Mouse (Mus musculus): ENCODE measurements around the gene Tm4sf4. TPM values are rescaled to one million over a fixed set of nuclear protein-coding genes. Genes with fewer than 3 reads are reported as not detected.

Tm4sf4 gene
- 2.8 and 4.9 TPM in 2 replicates for polyA plus RNA-seq (2012; rRNA removed)

DNA sequence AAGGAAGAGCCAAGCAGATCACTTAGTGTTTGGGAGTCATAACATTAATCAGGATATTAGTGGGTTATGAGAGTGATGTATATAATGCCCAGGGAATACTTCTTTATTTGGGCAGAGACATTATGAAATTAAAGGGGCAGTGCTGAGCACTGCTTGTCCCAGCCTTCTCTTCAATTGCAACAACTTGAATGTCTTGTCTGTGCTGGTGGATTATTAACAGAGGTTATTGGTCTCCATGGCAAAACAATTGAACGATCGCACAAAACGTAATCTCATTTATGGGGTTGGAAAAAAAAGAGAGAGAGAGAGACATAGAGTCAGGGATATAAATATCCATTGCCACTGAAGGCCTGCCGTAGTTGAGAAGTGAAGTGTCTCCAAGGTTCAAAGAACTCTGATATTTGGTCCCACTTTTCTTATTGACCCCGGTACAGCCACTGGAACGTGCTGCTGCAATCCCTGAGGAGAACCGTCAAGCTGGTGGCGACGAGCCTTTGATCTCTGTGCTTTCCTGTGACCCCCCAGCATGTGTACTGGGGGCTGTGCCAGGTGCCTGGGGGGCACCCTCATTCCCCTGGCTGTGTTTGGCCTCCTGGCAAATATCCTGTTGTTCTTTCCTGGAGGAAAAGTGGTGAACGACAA lies at the start of gene Tm4sf4:
Gene Tm4sf4 (plus strand): TSS at position 226 of the 642 bp plus-strand sequence.

Other genes with a start within 250 kb of the Tm4sf4 start
- gene Tm4sf1, start 123.3 kb upstream of the Tm4sf4 start, polyA plus RNA-seq (2012; rRNA removed), result 19.9 and 21.4 TPM in 2 replicates
- 14.8 and 16.0 TPM in 2 replicates for gene Wwtr1, start 150.6 kb downstream of the Tm4sf4 start, polyA plus RNA-seq (2012; rRNA removed)
- gene Commd2, start 226.4 kb downstream of the Tm4sf4 start, polyA plus RNA-seq (2012; rRNA removed), result 9.9 and 13.0 TPM in 2 replicates

All from colon, adult 2 months (tissue).